Mouse (Mus musculus) embryonic facial prominence, embryonic 12.5 days (tissue): Measurements from ENCODE around the gene Zdhhc16. TPM values are rescaled to one million over a fixed set of nuclear protein-coding genes. Genes with fewer than 3 reads are reported as not detected.

ENCODE experiments used
- ATAC-seq: fragments of 200-750 bp; cut with Nextera tagmentation; 2 replicates; pipeline ENCODE4 v1.8.0; 2017; ENCODE audit not compliant: insufficient number of reproducible peaks, insufficient read depth, low FRiP score, low TSS enrichment
- H3K27ac ChIP-seq: fragments of 300-500 bp; sonication (generic); 2 replicates; pipeline ENCODE4 v1.5.1; 2016; ENCODE audit warnings: mild to moderate bottlenecking
- H3K27me3 ChIP-seq: fragments of 300-500 bp; sonication (generic); 2 replicates; pipeline ENCODE4 v1.6.1; 2016; ENCODE audit warnings: mild to moderate bottlenecking, moderate library complexity
- H3K36me3 ChIP-seq: fragments of 300-500 bp; sonication (generic); 2 replicates; pipeline ENCODE4 v1.6.1; 2016; ENCODE audit warnings: mild to moderate bottlenecking
- H3K4me1 ChIP-seq: fragments of 300-500 bp; sonication (generic); 2 replicates; pipeline ENCODE4 v1.6.1; 2016
- H3K4me2 ChIP-seq: fragments of 300-500 bp; sonication (generic); replicated peaks from 2 replicates; pipeline ENCODE4 v1.6.1; 2016; ENCODE audit warnings: mild to moderate bottlenecking, moderate library complexity
- H3K4me3 ChIP-seq: fragments of 300-500 bp; sonication (generic); 2 replicates; pipeline ENCODE4 v1.5.1; 2016; ENCODE audit warnings: mild to moderate bottlenecking
- H3K9ac ChIP-seq: fragments of 300-500 bp; sonication (generic); 2 replicates; pipeline ENCODE4 v1.6.1; 2016; ENCODE audit warnings: mild to moderate bottlenecking, moderate library complexity
- H3K9me3 ChIP-seq: fragments of 300-500 bp; sonication (generic); 2 replicates; pipeline ENCODE4 v1.6.1; 2016; ENCODE audit warnings: mild to moderate bottlenecking, moderate library complexity
- WGBS: fragments of 180-500 bp; shearing (Covaris S2); methylation state at CpG from one replicate; pipeline ENCODE4 v1.1.7; 2016; 5-methylcytosine and 5-hydroxymethylcytosine counted together
- polyA plus RNA-seq: library from polyadenylated mRNA; unstranded; fragments of >200 nt; fragmentation: Nextera tagmentation; extraction: Ambion mirVana; gene quantifications from 2 replicates; pipeline ENCODE4 v1.2.1, GENCODE M21; 2016

Zdhhc16 gene
- polyA plus RNA-seq, 1 experiment from 2014 or later = 94.2 TPM

DNA sequence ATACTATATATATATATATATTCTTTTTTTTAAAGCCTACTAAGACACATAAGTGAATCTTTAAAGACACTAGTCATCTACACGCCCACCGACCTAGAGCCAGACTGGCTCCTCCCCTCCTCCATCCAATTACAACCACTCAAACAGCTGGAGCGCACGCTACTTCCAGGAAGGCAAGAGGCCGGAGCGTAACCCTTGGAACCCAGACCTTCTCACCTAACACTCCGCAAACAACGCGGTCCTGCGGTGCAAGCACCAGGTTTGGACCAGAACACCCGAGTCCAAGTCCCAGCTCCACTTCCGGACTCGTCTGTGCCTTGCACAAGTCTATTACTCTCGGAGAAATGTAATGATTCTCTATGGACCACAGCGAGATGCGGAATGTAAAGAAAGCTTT lies 47.1 kb downstream of the Zdhhc16 start:
- Histone ChIP-seq H3K9ac (peak overlapping the region; percentile 78), H3K4me1 (peaks cover 24% of the 10 kb centered on the region), H3K36me3 (no peaks in the 10 kb centered on the region; the same call in 1 of the 2 replicates), H3K4me3 (peak overlapping the region; percentile 92), H3K27ac (peak overlapping the region; percentile 84), H3K9me3 (no peaks in the 10 kb centered on the region), H3K27me3 (no peaks in the 10 kb centered on the region), H3K4me2 (peak overlapping the region; percentile 60)
- WGBS = under 1% methylated on average over 16 of the region's 16 CpGs
- ATAC-seq = peak; percentile 6

- Histone ChIP-seq H3K9ac (peak within 1 kb of the TSS; percentile 78), H3K27me3 (no peaks in the 10 kb centered on the region), H3K4me1 (peaks cover 24% of the 10 kb centered on the region), H3K27ac (peak within 1 kb of the TSS; percentile 84), H3K4me3 (peak within 1 kb of the TSS; percentile 92), H3K36me3 (no peaks in the 10 kb centered on the region; the same call in 1 of the 2 replicates), H3K4me2 (peak within 1 kb of the TSS; percentile 81), H3K9me3 (no peaks in the 10 kb centered on the region)
- peak; percentile 88 for ATAC-seq
- WGBS = under 1% methylated on average over 61 of the region's 68 CpGs
Measured at GRCm38 (mm10) chr19:41980819-41981594, 47.7 kb downstream of the Zdhhc16 start, which contains the start of gene Mms19. Gene Mms19 (minus strand): TSS chr19:41981157.

DNA sequence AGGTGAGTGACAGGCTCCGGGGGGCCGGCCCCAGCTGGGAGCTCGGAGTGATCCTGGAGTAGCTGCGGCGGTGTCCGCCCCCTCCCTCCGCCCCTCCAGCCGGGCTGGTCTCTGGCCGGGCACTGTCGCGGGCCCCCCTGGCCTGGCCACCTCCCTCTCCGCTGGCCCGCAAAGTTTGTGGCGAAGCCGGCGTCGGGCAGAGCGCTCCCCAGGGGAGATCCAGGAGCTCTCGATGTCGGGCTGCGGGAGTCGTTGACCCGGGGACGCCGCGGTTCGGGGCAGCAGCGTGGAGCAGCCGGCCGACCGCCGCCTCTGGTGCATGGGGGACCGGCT lies 48.3 kb downstream of the Zdhhc16 start, which contains the start of gene Ubtd1:
Gene Ubtd1, plus strand, starts transcription at position 169 of the 333 bp plus-strand sequence.
- under 1% methylated on average over 28 of the region's 33 CpGs for WGBS
- peaks cover 23% of the 10 kb centered on the region for H3K4me1 ChIP-seq
- H3K36me3 ChIP-seq = no peaks in the 10 kb centered on the region; the same call in 1 of the 2 replicates
- peak within 1 kb of the TSS; percentile 78 for H3K9ac ChIP-seq
- H3K4me3 ChIP-seq = peak within 1 kb of the TSS; percentile 92
- ATAC-seq = peak; percentile 92
- peak within 1 kb of the TSS; percentile 81 for H3K4me2 ChIP-seq
- no peaks in the 10 kb centered on the region for H3K27me3 ChIP-seq
- peak within 1 kb of the TSS; percentile 84 for H3K27ac ChIP-seq
- no peaks in the 10 kb centered on the region for H3K9me3 ChIP-seq

GRCm38 (mm10) chr19:41981931-41982790 lies 48.9 kb downstream of the Zdhhc16 start:
- under 1% methylated on average over 74 of the region's 74 CpGs for WGBS

GRCm38 (mm10) chr19:41982791-41983150 lies 49.5 kb downstream of the Zdhhc16 start:
- 3% methylated on average over 4 of the region's 4 CpGs for WGBS
- ATAC-seq = no peak
- peak overlapping the region; percentile 78 for H3K9ac ChIP-seq

More at GRCm38 (mm10) chr19:41981931-41982790, 48.9 kb downstream of the Zdhhc16 start:
- peak overlapping the region; percentile 84 for H3K27ac ChIP-seq
- H3K9ac ChIP-seq = peak overlapping the region; percentile 78
- H3K4me1 ChIP-seq = peaks cover 17% of the 10 kb centered on the region; the same call in 1 of the 2 replicates
- ATAC-seq = no peak; the same call in 1 of the 2 replicates
- peak overlapping the region; percentile 81 for H3K4me2 ChIP-seq
- H3K9me3 ChIP-seq = no peaks in the 10 kb centered on the region
- H3K36me3 ChIP-seq = no peaks in the 10 kb centered on the region
- H3K27me3 ChIP-seq = no peaks in the 10 kb centered on the region
- H3K4me3 ChIP-seq = peak overlapping the region; percentile 92

DNA sequence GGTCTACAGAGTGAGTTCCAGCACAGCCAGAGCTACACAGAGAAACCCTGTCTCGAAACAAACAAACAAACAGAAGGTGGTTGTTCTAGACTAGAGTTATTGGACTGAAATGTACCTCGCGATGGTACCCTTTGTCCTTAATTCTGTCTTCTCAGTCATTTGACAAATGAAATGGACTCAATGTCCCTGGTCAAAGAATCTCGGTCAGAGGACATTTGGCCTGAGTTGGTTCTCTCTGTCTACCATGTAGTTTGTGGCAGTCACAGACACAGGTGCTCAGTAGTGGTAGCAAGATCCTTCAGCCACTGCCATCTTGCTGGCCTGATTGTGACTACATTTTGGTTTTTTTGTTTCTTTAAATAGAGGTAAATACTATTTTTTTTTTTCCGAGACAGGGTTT lies 52.7 kb downstream of the Zdhhc16 start:
- 91% methylated on average over 5 of the region's 5 CpGs for WGBS
- Histone ChIP-seq H3K9ac (no peak overlapping the region), H3K4me1 (peaks cover 4% of the 10 kb centered on the region; the same call in 1 of the 2 replicates), H3K27ac (no peak overlapping the region), H3K4me2 (no peak overlapping the region), H3K27me3 (no peaks in the 10 kb centered on the region), H3K36me3 (no peaks in the 10 kb centered on the region), H3K4me3 (no peak overlapping the region), H3K9me3 (no peaks in the 10 kb centered on the region)
- ATAC-seq = no peak

More at GRCm38 (mm10) chr19:41982791-41983150, 49.5 kb downstream of the Zdhhc16 start:
- no peak overlapping the region for H3K27ac ChIP-seq
- H3K27me3 ChIP-seq = no peaks in the 10 kb centered on the region
- peaks cover 12% of the 10 kb centered on the region; the same call in 1 of the 2 replicates for H3K4me1 ChIP-seq
- peak overlapping the region; percentile 92 for H3K4me3 ChIP-seq
- no peaks in the 10 kb centered on the region for H3K9me3 ChIP-seq
- peak overlapping the region; percentile 81 for H3K4me2 ChIP-seq
- H3K36me3 ChIP-seq = no peaks in the 10 kb centered on the region

DNA sequence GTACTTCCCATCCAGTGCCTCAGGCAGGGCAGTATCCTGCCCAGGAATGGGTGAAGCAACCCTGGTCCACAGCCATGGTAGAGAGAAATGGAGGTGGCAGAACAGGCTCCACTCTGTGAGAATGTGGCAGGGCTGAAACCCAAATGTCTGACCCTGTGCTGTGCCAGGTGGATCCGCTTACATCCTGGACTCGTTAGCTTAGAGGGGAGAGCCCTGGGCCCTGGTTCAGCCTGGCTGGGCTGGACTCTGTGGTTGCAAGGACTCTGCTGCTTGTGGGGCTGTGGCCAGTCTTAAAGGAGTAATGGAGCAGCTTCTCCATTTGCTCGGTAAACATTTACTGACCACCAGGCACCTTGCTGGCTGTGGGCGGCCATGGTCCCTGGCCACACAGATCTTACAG lies 53.9 kb downstream of the Zdhhc16 start:
- Histone ChIP-seq H3K4me1 (peaks cover 4% of the 10 kb centered on the region; the same call in 1 of the 2 replicates), H3K9ac (no peak overlapping the region), H3K36me3 (no peaks in the 10 kb centered on the region), H3K4me3 (no peak overlapping the region), H3K27me3 (no peaks in the 10 kb centered on the region), H3K4me2 (no peak overlapping the region), H3K9me3 (no peaks in the 10 kb centered on the region), H3K27ac (no peak overlapping the region)
- no peak for ATAC-seq
- 83% methylated on average over 4 of the region's 4 CpGs for WGBS

DNA sequence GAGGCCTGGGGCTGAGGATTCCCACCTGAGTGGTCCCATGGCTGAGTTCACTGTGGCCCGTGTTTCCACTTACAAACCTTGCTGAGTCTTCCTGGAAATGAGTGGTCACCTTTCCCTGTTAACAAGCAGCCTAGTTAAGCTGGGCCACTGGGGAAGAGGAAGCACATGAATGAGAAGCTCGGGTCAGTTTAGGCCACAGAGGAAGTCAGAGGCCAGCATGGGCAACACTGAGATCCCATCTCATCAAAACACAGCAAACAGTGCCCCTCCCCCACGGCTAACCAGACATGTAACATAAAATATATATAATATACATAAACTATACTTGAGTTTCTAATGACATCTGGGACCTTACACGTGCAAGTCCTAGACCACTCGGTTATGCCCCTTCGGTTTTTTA lies 56.5 kb downstream of the Zdhhc16 start:
- H3K4me2 ChIP-seq = no peak overlapping the region
- 79% methylated on average over 6 of the region's 6 CpGs for WGBS
- no peak overlapping the region for H3K9ac ChIP-seq
- H3K9me3 ChIP-seq = no peaks in the 10 kb centered on the region
- H3K27me3 ChIP-seq = no peaks in the 10 kb centered on the region
- no peak overlapping the region for H3K27ac ChIP-seq
- no peaks in the 10 kb centered on the region for H3K36me3 ChIP-seq
- peaks cover 5% of the 10 kb centered on the region for H3K4me1 ChIP-seq
- ATAC-seq = no peak
- H3K4me3 ChIP-seq = no peak overlapping the region

GRCm38 (mm10) chr19:41991926-41992477 lies 58.7 kb downstream of the Zdhhc16 start:
- H3K9ac ChIP-seq = no peak overlapping the region
- WGBS = 47% methylated on average over 6 of the region's 6 CpGs
- no peak for ATAC-seq
- no peak overlapping the region for H3K27ac ChIP-seq
- H3K9me3 ChIP-seq = no peaks in the 10 kb centered on the region
- H3K4me1 ChIP-seq = peaks cover 17% of the 10 kb centered on the region
- no peaks in the 10 kb centered on the region for H3K36me3 ChIP-seq
- H3K4me3 ChIP-seq = no peak overlapping the region
- no peaks in the 10 kb centered on the region for H3K27me3 ChIP-seq
- H3K4me2 ChIP-seq = no peak overlapping the region

- Histone ChIP-seq H3K27ac (no peak overlapping the region), H3K4me3 (no peak overlapping the region), H3K36me3 (no peaks in the 10 kb centered on the region), H3K4me2 (no peak overlapping the region), H3K4me1 (peaks cover 23% of the 10 kb centered on the region), H3K27me3 (no peaks in the 10 kb centered on the region), H3K9me3 (no peaks in the 10 kb centered on the region), H3K9ac (no peak overlapping the region)
- WGBS = 84% methylated on average over 2 of the region's 2 CpGs
- ATAC-seq = no peak
Measured at GRCm38 (mm10) chr19:41992971-41993370, 59.7 kb downstream of the Zdhhc16 start.

- Histone ChIP-seq H3K9ac (no peak overlapping the region), H3K9me3 (no peaks in the 10 kb centered on the region), H3K36me3 (no peaks in the 10 kb centered on the region), H3K27ac (no peak overlapping the region), H3K4me3 (no peak overlapping the region), H3K27me3 (no peaks in the 10 kb centered on the region), H3K4me1 (peaks cover 23% of the 10 kb centered on the region), H3K4me2 (no peak overlapping the region)
- WGBS = 69% methylated on average over 6 of the region's 6 CpGs
- no peak for ATAC-seq
Measured at GRCm38 (mm10) chr19:41993484-41993883, 60.2 kb downstream of the Zdhhc16 start.
